Mouse (Mus musculus) C2C12 (cell line): ENCODE measurements around the gene Syt1.

Experiments
- CEBPB ChIP-seq: IDR thresholded peaks from one replicate; pipeline ENCODE4 v1.6.1; 2011; ENCODE audit warnings: low read depth, mild to moderate bottlenecking, control low read depth, moderate library complexity
- CTCF ChIP-seq: IDR thresholded peaks from one replicate; pipeline ENCODE4 v1.5.1; 2011; ENCODE audit not compliant: control insufficient read depth, insufficient read depth, insufficient read length
- MAX ChIP-seq: IDR thresholded peaks from one replicate; pipeline ENCODE4 v1.6.1; 2011; ENCODE audit warnings: mild to moderate bottlenecking, control low read depth
- MYOD1 ChIP-seq: IDR thresholded peaks from one replicate; pipeline ENCODE4 v1.6.1; 2011; ENCODE audit warnings: low read depth; ENCODE audit not compliant: control insufficient read depth, insufficient read length
- USF1 ChIP-seq: IDR thresholded peaks from one replicate; pipeline ENCODE4 v1.6.1; 2011; ENCODE audit warnings: low read depth, mild to moderate bottlenecking, control low read depth, moderate library complexity

GRCm38 (mm10) chr10:108506917-108507316, 503.9 kb downstream of the Syt1 start:
- TF ChIP-seq CTCF (no peak), USF1 (no peak), MAX (no peak), MYOD1 (no peak), CEBPB (no peak)
